Mouse (Mus musculus) brain, adult 2 months (tissue): ENCODE data around the gene Myh6.
A peak's percentile ranks its signal among the peaks of the same experiment; 100 is the strongest.
"Not testable (repeated sequence)": the region's sequence is repeated elsewhere in the genome, so short reads cannot be mapped to it uniquely, and the experiment has no call there.

ENCODE experiments used
- DNase-seq: peaks from one replicate; pipeline ENCODE4 v3.0.0; 2011; ENCODE audit warnings: low read depth, low spot score

The Myh6 gene

GRCm38 (mm10) chr14:54958503-54958902 is 8.2 kb downstream of the Myh6 start:
- no peak for DNase-seq

DNA sequence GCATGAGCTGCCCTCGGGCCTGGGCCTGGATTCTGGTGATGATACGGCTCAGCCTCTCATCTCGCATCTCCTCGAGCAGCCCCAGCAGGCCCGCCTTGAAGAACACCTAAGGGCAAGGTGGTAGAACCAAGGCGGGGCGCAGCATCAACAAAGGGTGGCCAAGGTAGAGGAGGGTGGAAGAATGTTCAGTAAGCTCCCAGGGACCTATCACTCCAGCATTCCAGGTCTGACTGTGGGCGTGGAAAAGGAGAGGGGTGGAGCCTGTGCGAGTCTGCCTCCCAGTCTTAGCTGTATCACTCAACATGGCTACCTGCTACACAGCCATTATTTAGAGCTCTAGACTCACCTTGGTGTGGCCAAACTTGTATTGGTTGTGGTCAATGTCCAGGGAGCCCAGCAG is 10.2 kb downstream of the Myh6 start:
- DNase-seq, result no peak

DNA sequence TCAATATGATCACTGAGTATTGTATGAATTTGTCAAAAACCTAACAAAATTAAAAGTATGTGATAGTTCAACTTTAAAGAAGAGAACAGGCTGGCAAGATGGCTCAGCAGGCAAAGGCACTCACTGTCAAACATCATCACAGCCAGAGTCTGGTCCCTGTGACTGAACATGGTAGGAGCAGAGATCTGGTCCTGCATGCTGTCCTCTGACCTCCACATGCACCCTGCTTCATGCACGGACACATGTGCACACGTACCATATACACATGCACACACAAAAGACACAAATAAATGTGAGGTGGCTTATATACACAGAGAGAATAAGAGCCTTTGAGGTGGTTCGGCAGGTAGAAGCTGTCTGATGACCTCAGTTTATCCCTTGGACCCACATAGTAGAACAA is 11.2 kb downstream of the Myh6 start:
- DNase-seq, result no peak

DNA sequence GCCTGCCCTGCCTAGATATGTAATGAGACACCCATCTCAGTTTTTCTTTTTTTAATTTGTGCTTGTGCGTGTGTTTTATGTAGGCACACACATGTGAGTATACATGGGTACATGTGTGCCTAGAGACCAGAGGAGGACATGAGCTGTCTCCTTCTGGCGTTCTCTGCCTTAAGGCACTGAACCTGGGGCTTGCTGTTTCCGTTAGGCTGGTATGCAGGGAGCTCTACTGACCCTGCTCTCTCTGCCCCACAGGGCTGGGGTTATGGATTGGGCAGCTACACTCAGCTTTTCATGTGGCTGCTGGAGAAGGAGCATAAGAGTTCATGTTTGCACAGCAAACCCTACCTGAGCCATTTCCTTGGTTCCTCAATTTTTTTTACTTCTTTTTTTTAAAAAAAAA is 12.3 kb downstream of the Myh6 start:
- no peak for DNase-seq

DNA sequence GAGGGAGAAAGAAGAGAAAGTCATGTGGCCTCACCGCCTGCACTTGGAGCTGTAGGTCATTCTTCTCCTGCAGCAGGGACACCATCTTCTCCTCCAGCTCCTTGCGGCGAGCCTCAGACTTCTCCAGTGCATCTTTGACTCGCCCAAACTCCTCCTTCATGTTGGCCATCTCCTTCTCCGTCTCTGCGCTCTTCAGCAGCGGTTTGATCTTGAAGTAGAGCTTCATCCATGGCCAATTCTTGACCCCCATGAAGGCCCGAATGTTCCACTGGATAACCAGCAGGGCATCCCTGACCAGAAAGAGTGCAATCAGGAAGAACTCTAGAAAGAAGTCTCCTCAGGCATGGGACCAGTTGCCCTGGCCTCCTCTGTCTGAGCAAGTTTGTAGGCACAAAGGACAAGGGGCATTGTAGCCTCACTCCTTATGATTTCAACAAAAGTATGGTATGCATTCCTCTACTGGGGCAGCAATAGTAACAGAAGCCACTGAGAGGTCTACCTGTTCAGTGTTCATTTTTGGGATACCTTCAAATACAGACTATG is 13.0 kb downstream of the Myh6 start:
- no peak for DNase-seq

- DNase-seq, result no peak
Measured at GRCm38 (mm10) chr14:54951587-54951986, 15.1 kb downstream of the Myh6 start.

DNA sequence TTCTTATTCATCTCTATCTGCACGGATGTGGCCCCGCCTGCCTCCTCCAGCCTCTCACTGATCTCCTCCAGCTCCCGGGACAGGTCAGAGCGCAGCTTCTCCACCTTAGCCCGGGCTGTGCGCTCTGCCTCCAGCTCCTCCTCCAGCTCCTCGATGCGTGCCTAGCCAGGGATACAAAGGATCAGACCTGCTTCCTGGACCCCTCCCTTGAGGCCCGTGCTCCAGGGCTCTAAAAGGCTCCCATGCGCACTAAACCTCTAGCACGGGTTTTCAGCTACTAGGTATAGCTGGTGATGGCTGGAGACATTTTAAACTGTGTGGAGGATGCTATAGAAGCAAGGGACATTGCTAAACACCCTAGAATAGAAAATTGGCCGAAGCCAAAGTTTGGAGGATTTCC is 16.2 kb downstream of the Myh6 start:
- DNase-seq, result no peak

- no peak for DNase-seq
Measured at GRCm38 (mm10) chr14:54948781-54949180, 17.9 kb downstream of the Myh6 start.

GRCm38 (mm10) chr14:54947008-54947407 is 19.7 kb downstream of the Myh6 start:
- DNase-seq, result not testable (repeated sequence)

DNA sequence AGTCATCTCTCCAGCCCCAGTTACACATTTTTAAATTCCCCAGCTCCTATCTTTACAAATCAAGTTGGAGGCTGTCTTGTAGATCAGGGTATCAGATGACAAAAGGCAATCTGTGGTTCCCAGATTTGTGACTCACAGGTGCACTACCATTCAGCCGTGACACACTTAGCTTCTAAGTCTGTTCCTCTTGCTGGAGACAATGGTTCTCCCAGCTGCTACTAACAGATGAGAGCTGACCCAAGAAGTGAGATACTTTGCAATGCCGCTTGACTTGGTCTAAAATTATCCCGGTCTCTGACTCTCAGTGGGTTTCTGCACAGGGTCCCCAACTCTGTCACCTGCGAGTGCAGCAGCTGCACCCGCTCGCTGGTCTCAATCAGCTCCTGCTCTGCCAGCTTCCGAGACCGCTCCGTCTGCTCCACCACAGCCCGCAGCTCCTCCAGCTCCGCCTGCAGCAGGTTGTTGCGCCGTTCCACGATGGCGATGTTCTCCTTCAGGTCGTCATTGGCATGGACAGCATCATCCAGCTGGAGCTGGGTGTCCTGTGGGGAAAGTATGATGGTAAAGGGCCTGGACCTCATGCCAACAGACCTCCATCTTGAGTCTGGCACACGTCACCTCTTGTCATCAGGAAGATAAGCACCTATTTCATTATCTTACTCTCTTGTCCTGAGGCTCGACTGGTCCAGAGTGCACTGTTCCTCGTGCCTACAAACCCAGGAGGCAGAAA is 20.6 kb downstream of the Myh6 start:
- peak; percentile 57 for DNase-seq

DNA sequence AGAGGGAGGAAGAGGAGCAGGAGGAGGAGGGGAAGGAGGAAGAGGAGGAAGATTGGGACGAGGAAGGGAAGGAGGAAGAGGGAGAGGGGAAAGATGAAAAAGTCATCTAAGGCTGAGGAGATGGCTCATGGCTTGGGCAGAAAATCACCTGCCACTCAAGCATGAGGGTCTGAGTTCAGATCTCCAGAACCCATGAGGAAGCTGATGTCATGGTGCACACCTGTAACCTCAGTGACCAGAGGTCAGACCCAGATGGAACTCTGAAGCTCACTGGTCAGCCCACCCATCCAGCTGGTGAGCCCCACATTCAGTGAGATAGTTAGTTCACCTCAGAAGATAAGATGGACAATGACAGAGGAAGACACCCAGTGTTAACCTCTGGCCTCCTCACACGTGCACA is 21.8 kb downstream of the Myh6 start:
- DNase-seq, result no peak

GRCm38 (mm10) chr14:54943971-54944370 is 22.8 kb downstream of the Myh6 start:
- DNase-seq, result no peak

DNA sequence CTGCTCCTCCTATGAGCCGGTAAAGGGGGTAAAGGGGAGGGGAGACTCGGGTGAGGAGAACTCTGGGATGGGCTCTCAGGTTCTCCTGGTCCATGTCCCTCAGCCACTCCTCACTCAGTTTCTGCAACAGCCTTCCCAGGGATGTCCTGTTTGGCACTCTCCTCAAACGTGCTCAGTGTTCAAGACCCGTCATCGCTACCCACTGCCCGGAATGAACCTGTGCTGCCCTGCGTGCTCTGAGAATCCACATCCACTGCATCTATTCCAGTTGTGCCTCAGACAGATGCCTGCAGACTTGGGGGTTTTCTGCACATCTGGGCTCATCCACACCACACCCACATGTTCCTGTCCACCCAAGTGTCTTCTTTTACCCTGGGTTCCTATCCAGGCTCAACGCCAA is 24.2 kb downstream of the Myh6 start:
- DNase-seq, result no peak

- no peak for DNase-seq
Measured at GRCm38 (mm10) chr14:54941024-54941978, 25.4 kb downstream of the Myh6 start.

- DNase-seq, result no peak
Measured at GRCm38 (mm10) chr14:54940176-54940530, 26.6 kb downstream of the Myh6 start.

- DNase-seq, result peak; percentile 68
Measured at GRCm38 (mm10) chr14:54939434-54940175, 27.1 kb downstream of the Myh6 start.

DNA sequence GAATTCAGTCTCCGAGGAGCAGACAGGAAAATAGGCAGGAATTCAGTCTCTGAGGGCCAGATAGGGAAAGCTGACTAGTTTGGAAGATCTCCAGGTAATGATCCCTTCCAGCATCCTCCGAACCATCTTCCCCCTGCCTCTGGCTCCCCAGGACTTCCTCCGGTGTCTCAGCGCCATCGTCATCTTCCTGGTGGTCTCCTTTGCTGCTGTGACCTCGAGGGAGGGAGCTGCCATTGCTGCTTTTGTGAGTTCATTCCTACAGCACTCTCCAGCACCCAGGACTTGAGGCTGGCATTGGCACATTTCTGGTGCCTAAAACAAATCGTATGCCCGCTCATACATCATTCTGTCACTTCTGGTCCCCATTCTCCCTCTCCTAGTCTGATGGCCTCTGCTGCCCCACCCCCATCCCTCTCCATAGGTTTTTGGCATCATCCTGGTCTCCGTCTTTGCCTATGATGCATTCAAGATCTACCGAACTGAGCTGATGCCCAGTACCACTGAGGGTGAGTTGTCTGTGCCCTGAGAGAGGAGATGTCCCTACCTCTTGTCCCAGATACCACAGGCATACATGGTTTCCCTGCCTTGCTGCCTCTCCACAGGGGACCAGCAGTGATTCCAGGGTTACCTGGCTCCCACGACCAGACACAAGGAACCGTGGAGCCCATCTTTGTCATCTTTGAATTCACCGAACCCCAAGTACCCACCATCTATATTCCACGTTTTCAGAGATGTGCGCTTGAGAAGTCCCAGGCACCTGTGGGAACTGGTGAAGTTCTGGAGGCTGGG is 28.1 kb downstream of the Myh6 start:
- no peak for DNase-seq

- no peak for DNase-seq
Measured at GRCm38 (mm10) chr14:54937361-54938182, 29.2 kb downstream of the Myh6 start.

- DNase-seq, result no peak
Measured at GRCm38 (mm10) chr14:54936831-54937160, 29.9 kb downstream of the Myh6 start.
